Mouse (Mus musculus): ENCODE measurements around the gene Pappa.

Pappa gene

DNA sequence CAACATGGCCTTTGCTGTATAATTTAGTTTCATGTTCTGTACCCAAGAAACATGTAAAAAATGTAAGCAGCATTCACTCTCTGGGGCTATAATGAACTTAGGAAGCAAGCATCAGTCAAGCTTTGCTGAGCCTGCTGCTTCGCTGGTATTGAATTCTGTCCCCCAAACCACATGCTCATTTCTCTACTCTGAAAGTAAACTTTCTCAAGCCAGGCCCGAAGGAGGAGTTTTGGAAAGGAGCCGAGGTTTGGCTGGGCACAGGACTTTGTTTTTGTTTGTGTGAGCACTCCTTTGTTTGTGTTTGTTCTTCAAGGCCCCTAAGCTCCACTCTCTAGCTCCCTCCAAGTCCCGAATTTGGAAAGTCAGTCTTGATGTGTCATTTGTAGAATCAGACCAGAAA is 148.3 kb downstream of the Pappa start:
- DNase-seq (ENCODE audit: low spot score): no peak

GRCm38 (mm10) chr4:65273299-65273851 is 149.4 kb downstream of the Pappa start:
- DNase-seq (ENCODE audit: low spot score): no peak

GRCm38 (mm10) chr4:65278451-65279271 is 154.7 kb downstream of the Pappa start:
- DNase-seq (ENCODE audit: low spot score): no peak

DNA sequence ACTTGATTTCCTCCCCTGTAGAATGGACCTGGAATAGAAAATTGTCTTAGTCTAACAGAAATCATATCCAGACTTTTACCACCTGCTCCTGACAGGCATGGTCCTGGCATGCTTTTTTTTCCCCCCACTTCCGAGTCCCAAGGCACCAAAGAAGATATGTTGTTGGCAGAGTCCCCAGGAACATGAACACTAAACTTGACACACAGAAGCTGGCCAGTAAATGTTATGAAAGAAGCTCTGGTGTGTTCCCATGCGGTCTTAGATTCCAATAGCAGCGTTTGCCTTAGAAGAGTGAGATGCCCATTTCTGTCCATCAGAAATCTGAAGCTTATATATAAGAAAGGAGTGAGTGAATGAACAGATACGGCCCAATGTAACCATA is 155.3 kb downstream of the Pappa start:
- no peak for DNase-seq (ENCODE audit: low spot score)

DNA sequence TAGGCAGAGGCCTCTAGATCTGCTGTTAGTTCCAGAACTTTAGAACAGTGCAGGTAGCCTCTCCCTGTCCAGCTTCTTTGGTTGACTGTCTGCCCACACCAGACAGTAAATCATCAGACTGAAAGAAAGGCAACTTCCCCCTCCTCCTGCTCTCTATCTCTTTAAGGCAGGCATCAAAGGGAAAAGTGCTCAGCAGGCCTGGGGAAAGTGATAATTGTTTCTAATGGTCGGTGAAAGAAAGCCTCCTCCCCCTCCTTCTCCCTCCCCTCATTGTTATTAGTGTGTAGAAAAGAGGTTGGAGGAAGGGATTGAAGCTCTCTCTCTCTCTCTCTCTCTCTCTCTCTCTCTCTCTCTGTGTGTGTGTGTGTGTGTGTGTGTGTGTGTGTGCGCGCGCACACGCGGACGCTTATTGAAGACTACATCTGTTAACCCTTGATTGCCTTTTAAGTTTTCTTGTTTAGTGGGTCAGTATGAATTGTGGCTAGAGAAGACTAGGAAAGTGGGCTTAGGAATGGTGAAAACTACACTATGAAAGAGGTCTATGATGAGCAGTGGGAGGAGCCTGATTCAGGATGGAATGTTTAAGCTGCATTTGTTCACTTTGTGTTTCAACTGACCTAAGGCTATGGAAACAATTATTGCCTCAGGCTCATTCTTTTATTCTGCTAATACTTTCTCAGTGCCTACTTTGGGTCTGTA is 156.2 kb downstream of the Pappa start:
- no peak for DNase-seq (ENCODE audit: low spot score)

DNA sequence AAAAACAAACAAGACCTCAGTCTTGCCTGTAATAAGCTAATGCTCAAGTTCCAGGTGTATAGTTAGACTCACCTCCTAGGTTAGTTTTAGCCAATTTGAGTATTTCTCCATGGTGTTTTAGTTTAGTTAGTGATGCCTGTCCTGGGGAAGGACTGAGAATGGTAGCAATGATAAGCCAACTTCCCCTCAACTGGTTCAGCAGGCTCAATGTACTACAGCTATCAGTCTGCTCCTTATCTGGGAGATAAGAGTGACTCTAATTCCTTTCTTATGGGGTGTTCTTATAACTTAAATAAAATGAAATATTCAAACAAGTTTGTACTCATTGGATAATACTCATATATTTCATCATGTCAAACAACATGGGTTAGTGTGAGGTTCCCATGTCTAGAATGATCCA is 156.9 kb downstream of the Pappa start:
- DNase-seq (ENCODE audit: low spot score): no peak

GRCm38 (mm10) chr4:65283611-65284010 is 159.6 kb downstream of the Pappa start:
- DNase-seq (ENCODE audit: low spot score): no peak

DNA sequence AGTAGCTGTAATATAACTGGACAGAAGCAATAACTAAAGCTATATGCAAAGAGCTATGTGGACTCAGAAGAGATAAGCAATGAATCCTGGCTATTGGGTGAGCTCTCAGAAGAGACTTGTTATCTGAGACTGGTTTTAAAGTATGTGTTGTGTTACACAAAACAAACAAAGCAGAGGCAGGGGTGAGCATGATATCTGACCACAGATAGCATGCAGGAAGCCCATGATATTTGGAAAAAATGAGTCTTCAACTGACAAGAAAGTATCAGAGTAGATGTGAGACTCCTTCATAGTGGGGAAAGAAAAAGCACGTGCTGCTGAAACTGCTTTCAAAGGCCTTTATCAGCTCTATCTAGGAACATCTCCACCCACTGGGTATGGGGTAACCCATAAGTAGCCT is 161.2 kb downstream of the Pappa start:
- no peak for DNase-seq (ENCODE audit: low spot score)

- no peak for DNase-seq (ENCODE audit: low spot score)
Measured at GRCm38 (mm10) chr4:65289247-65289646, 165.3 kb downstream of the Pappa start.

DNA sequence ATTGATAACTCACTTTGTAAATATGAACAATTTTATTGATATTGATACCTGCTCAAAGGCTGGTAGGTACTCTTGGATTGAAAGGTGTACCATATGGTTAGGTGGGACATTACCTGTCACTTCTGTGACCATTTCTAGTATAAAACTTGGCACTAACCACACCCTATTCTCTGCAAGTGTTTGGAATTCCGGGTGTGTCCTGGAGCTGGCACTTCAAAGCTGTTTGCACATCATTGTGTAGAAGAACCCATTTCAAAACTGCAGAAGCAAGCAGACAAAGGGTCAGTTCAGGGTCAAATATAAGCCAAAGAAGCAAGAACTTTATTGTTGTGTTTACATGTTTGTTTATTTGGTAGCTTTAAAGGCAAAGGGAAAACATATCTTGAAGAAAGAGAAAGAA is 171.8 kb downstream of the Pappa start:
- DNase-seq (ENCODE audit: low spot score): no peak

GRCm38 (mm10) chr4:65296356-65296967 is 172.5 kb downstream of the Pappa start:
- DNase-seq (ENCODE audit: low spot score): no peak

DNA sequence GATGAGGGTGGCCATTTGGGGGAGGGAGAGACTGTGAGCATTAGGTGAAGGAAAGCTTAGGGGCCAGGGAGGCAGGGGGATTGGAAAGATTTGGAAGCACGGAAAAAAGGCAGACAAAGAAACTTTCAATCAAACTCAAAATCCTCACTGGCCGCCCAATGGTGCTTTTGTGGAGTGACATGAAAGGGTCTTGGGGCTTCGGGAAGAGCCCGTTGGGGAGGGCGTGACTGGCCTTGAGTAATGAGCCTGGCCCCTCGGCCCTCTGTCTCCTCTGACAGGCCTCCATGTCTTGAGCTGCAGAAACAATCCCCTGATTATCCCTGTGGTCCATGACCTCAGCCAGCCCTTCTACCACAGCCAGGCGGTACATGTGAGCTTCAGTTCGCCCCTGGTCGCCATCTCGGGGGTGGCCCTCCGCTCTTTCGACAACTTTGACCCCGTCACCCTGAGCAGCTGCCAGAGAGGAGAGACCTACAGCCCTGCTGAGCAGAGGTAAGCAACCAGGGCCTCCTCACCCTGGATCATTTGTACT is 173.1 kb downstream of the Pappa start:
- DNase-seq (ENCODE audit: low spot score): no peak

GRCm38 (mm10) chr4:65298212-65299181 is 174.5 kb downstream of the Pappa start:
- DNase-seq (ENCODE audit: low spot score): no peak

- DNase-seq (ENCODE audit: low spot score): no peak
Measured at GRCm38 (mm10) chr4:65299365-65299764, 175.4 kb downstream of the Pappa start.

- no peak for DNase-seq (ENCODE audit: low spot score)
Measured at GRCm38 (mm10) chr4:65300431-65300830, 176.5 kb downstream of the Pappa start.

- DNase-seq (ENCODE audit: low spot score): no peak
Measured at GRCm38 (mm10) chr4:65302666-65303065, 178.7 kb downstream of the Pappa start.

GRCm38 (mm10) chr4:65317877-65318525 is 194.0 kb downstream of the Pappa start:
- no peak for DNase-seq (ENCODE audit: low spot score)

DNA sequence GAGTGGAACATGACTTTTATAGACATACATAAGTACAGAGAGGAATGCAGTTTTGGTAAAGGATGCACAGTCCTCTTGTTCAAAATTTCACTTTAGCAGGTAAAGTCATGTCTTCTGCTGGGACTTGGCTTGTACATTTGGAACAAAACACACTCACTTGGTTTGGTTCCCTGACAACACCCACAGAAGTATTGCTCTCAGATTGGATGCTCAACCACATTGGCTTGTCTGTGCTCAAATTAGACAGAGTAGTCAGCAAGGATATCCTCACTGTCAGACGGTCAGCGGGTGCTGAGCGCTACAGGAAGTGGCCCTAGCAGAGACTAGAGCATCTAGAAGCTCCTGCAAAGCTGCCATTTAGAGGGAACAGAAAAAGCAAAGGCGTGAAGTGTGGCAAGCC is 197.4 kb downstream of the Pappa start:
- DNase-seq (ENCODE audit: low spot score): no peak

DNA sequence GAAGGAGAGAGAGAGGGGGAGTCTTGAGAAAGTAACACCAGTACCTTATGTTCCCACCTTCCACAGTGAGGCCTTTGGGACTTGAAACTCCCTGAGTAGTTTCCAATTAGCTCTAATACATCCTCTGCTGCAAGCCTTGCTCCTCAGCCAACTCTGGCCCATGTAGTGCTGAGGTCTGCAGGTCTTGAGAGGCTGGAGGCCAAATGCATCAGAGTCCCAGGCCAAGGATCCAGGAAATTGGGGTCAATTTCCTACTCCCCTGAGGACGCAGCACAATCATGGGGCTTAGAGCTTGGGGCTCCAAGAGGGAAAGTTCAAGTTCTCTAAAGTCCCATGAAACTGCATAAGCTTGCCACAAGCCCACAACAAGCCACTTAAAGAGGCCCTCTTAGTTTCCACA is 198.0 kb downstream of the Pappa start:
- DNase-seq (ENCODE audit: low spot score): no peak

DNA sequence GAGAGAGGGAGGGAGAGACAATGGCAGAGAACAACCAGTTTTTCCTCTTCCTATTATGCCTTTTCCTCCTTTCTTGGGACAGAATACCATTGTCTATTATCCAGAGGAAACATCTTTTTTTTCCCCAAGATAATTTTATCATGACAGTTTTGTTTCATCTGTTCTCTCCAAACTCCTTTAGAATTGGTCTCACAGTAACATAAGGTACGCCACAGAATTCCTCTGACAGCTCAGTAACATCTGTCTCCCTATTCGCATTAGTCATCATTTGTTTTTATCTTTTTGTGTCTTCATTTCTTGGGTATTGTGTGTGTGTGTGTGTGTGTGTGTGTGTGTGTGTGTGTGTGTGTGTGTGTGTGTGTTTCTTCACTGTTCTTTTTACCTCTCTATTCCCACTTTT is 201.8 kb downstream of the Pappa start:
- DNase-seq (ENCODE audit: low spot score): no peak
